Mouse (Mus musculus): Measurements from ENCODE around the gene Mfn2. TPM values are rescaled to one million over a fixed set of nuclear protein-coding genes. Genes with fewer than 3 reads are reported as not detected.

The Mfn2 gene
- polyA plus RNA-seq, 1 experiment from 2014 or later: 107 TPM

DNA sequence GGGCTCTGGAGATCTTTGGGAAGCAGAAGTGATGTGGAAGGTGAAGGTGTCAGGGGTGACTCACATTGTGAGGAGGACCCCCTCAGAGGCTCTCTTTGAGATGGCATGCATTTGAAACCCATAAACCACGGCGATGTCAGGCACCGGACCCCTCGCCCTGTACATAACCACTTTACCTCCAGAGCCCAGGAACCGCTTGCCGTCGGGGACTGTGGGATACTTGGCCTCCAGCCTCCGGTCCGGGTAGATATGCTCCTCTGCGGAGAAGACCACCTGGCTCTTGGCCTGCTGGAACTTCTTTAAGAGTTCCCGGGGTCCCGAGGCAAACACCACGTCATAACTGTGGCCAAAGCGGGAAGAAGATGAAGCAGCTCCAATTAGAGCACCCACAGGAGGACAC is 26.4 kb upstream of the Mfn2 start:
- Histone ChIP-seq H3K4me1 (ENCODE audit: control insufficient read depth in 2 of 2, insufficient read depth in 2 of 2, low read length in 2 of 2) (peaks cover 16 to 25% of the 10 kb centered on the region in 2 experiments; a peak in 3 of 4 replicates), H3K4me3 (ENCODE audit: control insufficient read depth in 1 of 2, insufficient read depth in 1 of 2, low read depth in 1 of 2, low read length in 2 of 2) (no peak overlapping the region), H3K27ac (replicated peaks in 1 of 2; ENCODE audit: control insufficient read depth in 1 of 2, insufficient read depth in 1 of 2, low read depth in 2 of 2, low read length in 2 of 2) (no peak overlapping the region), H3K9me3 (ENCODE audit: control insufficient read depth, low read length) (no peaks in the 10 kb centered on the region), H3K9ac (ENCODE audit: low read length) (no peak overlapping the region), H3K4me2 (ENCODE audit: low read length) (no peak overlapping the region), H3K27me3 (ENCODE audit: control insufficient read depth, insufficient read depth, low read length) (no peaks in the 10 kb centered on the region), H3K36me3 (ENCODE audit: control insufficient read depth, insufficient read depth, low read length) (peaks cover 55% of the 10 kb centered on the region)
- WGBS: 94% methylated on average over 14 of the region's 14 CpGs
- ATAC-seq (ENCODE audit: insufficient number of reproducible peaks, insufficient read depth, low FRiP score, low read depth): no peak

GRCm38 (mm10) chr4:147928540-147928939 is 24.0 kb upstream of the Mfn2 start:
- no peaks in the 10 kb centered on the region for H3K27me3 ChIP-seq (ENCODE audit: control insufficient read depth, insufficient read depth, low read length)
- H3K9me3 ChIP-seq (ENCODE audit: control insufficient read depth, low read length): no peaks in the 10 kb centered on the region
- H3K9ac ChIP-seq (ENCODE audit: low read length): no peak overlapping the region
- H3K4me2 ChIP-seq (ENCODE audit: low read length): no peak overlapping the region
- H3K4me1 ChIP-seq (ENCODE audit: control insufficient read depth in 2 of 2, insufficient read depth in 2 of 2, low read length in 2 of 2): peaks cover 4 to 10% of the 10 kb centered on the region in 2 experiments; a peak in 3 of 4 replicates
- H3K27ac ChIP-seq (replicated peaks in 1 of 2; ENCODE audit: control insufficient read depth in 1 of 2, insufficient read depth in 1 of 2, low read depth in 2 of 2, low read length in 2 of 2): no peak overlapping the region
- 81% methylated on average over 7 of the region's 7 CpGs for WGBS
- peaks cover 74% of the 10 kb centered on the region for H3K36me3 ChIP-seq (ENCODE audit: control insufficient read depth, insufficient read depth, low read length)
- H3K4me3 ChIP-seq (ENCODE audit: control insufficient read depth in 1 of 2, insufficient read depth in 1 of 2, low read depth in 1 of 2, low read length in 2 of 2): no peak overlapping the region
- no peak for ATAC-seq (ENCODE audit: insufficient number of reproducible peaks, insufficient read depth, low FRiP score, low read depth)

GRCm38 (mm10) chr4:147928136-147928535 is 23.6 kb upstream of the Mfn2 start:
- ATAC-seq (ENCODE audit: insufficient number of reproducible peaks, insufficient read depth, low FRiP score, low read depth): no peak
- H3K27me3 ChIP-seq (ENCODE audit: control insufficient read depth, insufficient read depth, low read length): no peaks in the 10 kb centered on the region
- no peak overlapping the region for H3K4me3 ChIP-seq (ENCODE audit: control insufficient read depth in 1 of 2, insufficient read depth in 1 of 2, low read depth in 1 of 2, low read length in 2 of 2)
- H3K9me3 ChIP-seq (ENCODE audit: control insufficient read depth, low read length): no peaks in the 10 kb centered on the region
- no peak overlapping the region for H3K27ac ChIP-seq (replicated peaks in 1 of 2; ENCODE audit: control insufficient read depth in 1 of 2, insufficient read depth in 1 of 2, low read depth in 2 of 2, low read length in 2 of 2)
- WGBS: 34% methylated on average over 9 of the region's 9 CpGs
- H3K9ac ChIP-seq (ENCODE audit: low read length): no peak overlapping the region
- H3K4me2 ChIP-seq (ENCODE audit: low read length): no peak overlapping the region
- peaks cover 2 to 6% of the 10 kb centered on the region in 2 experiments; a peak in 3 of 4 replicates for H3K4me1 ChIP-seq (ENCODE audit: control insufficient read depth in 2 of 2, insufficient read depth in 2 of 2, low read length in 2 of 2)
- H3K36me3 ChIP-seq (ENCODE audit: control insufficient read depth, insufficient read depth, low read length): peaks cover 78% of the 10 kb centered on the region

- H3K4me1 ChIP-seq (ENCODE audit: control insufficient read depth in 2 of 2, insufficient read depth in 2 of 2, low read length in 2 of 2): peaks cover 0 to 6% of the 10 kb centered on the region in 2 experiments; a peak in 1 of 4 replicates
- no peaks in the 10 kb centered on the region for H3K9me3 ChIP-seq (ENCODE audit: control insufficient read depth, low read length)
- no peak overlapping the region for H3K9ac ChIP-seq (ENCODE audit: low read length)
- no peak overlapping the region for H3K4me3 ChIP-seq (ENCODE audit: control insufficient read depth in 1 of 2, insufficient read depth in 1 of 2, low read depth in 1 of 2, low read length in 2 of 2)
- no peak overlapping the region for H3K27ac ChIP-seq (replicated peaks in 1 of 2; ENCODE audit: control insufficient read depth in 1 of 2, insufficient read depth in 1 of 2, low read depth in 2 of 2, low read length in 2 of 2)
- H3K4me2 ChIP-seq (ENCODE audit: low read length): no peak overlapping the region
- ATAC-seq (ENCODE audit: insufficient number of reproducible peaks, insufficient read depth, low FRiP score, low read depth): no peak
- WGBS: 35% methylated on average over 8 of the region's 8 CpGs
- peaks cover 83% of the 10 kb centered on the region for H3K36me3 ChIP-seq (ENCODE audit: control insufficient read depth, insufficient read depth, low read length)
- no peaks in the 10 kb centered on the region for H3K27me3 ChIP-seq (ENCODE audit: control insufficient read depth, insufficient read depth, low read length)
Measured at GRCm38 (mm10) chr4:147927705-147928104, 23.2 kb upstream of the Mfn2 start.

DNA sequence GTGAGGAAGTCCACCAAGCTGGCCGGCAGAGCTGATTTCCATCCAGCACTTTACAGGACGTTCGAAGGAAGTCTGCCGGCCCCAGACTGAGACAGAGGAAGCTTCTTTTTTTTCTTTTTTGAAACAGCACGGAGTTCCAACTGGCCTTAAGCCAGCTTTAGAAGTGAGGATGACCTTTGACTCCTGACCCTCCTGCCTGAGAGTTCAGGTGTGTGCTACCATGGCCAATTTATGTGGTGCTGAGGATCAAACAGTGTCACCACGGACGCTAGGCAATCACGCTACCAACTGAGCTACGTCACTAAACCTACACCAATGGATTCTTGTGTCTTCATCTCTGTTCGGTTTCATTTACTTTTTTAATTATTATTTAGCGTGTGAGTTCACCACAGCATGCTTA is 17.8 kb upstream of the Mfn2 start:
- Histone ChIP-seq H3K4me2 (ENCODE audit: low read length) (no peak overlapping the region), H3K27me3 (ENCODE audit: control insufficient read depth, insufficient read depth, low read length) (no peaks in the 10 kb centered on the region), H3K4me3 (ENCODE audit: control insufficient read depth in 1 of 2, insufficient read depth in 1 of 2, low read depth in 1 of 2, low read length in 2 of 2) (no peak overlapping the region), H3K4me1 (ENCODE audit: control insufficient read depth in 2 of 2, insufficient read depth in 2 of 2, low read length in 2 of 2) (no peaks in the 10 kb centered on the region), H3K27ac (replicated peaks in 1 of 2; ENCODE audit: control insufficient read depth in 1 of 2, insufficient read depth in 1 of 2, low read depth in 2 of 2, low read length in 2 of 2) (no peak overlapping the region), H3K36me3 (ENCODE audit: control insufficient read depth, insufficient read depth, low read length) (peaks cover 80% of the 10 kb centered on the region), H3K9ac (ENCODE audit: low read length) (no peak overlapping the region), H3K9me3 (ENCODE audit: control insufficient read depth, low read length) (no peaks in the 10 kb centered on the region)
- 73% methylated on average over 11 of the region's 11 CpGs for WGBS
- ATAC-seq (ENCODE audit: insufficient number of reproducible peaks, insufficient read depth, low FRiP score, low read depth): no peak

DNA sequence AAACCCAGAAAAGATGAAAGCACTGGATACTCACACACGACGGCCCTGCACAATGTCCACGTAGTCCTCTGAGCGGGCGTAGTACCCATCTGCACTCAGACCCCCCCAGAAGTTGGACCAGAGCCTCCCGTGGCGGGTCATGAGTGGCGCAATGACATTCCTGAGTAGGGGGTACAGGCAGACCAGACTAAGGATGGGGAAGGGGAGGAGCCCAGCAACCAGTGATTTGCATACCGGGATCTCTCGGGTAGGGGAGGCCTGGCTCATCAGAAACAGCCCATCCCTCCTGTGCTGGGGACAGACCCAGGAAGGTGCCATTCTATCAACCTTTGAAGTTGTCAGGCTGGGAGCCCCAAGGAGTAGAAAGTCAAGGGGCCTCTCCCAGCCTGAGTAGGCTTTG is 16.5 kb upstream of the Mfn2 start:
- Histone ChIP-seq H3K4me1 (ENCODE audit: control insufficient read depth in 2 of 2, insufficient read depth in 2 of 2, low read length in 2 of 2) (no peaks in the 10 kb centered on the region), H3K4me2 (ENCODE audit: low read length) (no peak overlapping the region), H3K9ac (ENCODE audit: low read length) (no peak overlapping the region), H3K9me3 (ENCODE audit: control insufficient read depth, low read length) (no peaks in the 10 kb centered on the region), H3K27ac (replicated peaks in 1 of 2; ENCODE audit: control insufficient read depth in 1 of 2, insufficient read depth in 1 of 2, low read depth in 2 of 2, low read length in 2 of 2) (no peak overlapping the region), H3K27me3 (ENCODE audit: control insufficient read depth, insufficient read depth, low read length) (no peaks in the 10 kb centered on the region), H3K4me3 (ENCODE audit: control insufficient read depth in 1 of 2, insufficient read depth in 1 of 2, low read depth in 1 of 2, low read length in 2 of 2) (no peak overlapping the region), H3K36me3 (ENCODE audit: control insufficient read depth, insufficient read depth, low read length) (peaks cover 79% of the 10 kb centered on the region)
- WGBS: 46% methylated on average over 10 of the region's 10 CpGs
- ATAC-seq (ENCODE audit: insufficient number of reproducible peaks, insufficient read depth, low FRiP score, low read depth): no peak

DNA sequence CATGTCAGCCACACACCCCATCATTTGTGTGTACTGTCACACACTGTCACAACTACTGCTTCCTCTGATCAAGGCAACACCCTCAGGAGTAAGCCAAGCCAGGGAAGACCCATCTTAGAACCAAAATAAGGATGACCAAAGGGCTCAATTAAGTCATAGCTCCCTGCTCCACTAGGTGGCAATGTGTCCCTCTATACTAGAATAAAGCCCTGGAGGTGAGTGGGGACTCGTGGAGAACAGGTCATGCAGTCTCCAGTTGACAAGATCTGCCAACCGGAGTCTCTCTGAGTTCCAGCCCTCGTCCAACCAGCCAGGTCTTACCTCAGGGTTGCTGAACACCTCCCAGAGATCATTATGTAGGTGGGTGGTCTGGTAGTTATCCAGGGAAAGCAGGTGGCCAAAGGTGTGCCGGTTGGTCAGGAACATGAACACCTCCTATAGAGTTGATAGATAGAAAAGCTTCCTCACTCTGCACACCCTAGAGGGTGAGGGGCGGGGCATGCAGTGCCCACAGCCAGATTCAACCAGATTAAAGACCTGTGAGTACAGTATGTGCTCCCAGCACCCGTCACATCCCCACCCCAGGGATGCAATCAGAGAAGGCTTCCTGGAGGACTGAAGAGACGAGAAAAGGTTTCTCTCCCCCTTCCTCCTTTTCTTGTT is 14.1 kb upstream of the Mfn2 start:
- no peak overlapping the region for H3K27ac ChIP-seq (replicated peaks in 1 of 2; ENCODE audit: control insufficient read depth in 1 of 2, insufficient read depth in 1 of 2, low read depth in 2 of 2, low read length in 2 of 2)
- H3K9me3 ChIP-seq (ENCODE audit: control insufficient read depth, low read length): no peaks in the 10 kb centered on the region
- no peaks in the 10 kb centered on the region for H3K4me1 ChIP-seq (ENCODE audit: control insufficient read depth in 2 of 2, insufficient read depth in 2 of 2, low read length in 2 of 2)
- WGBS: 57% methylated on average over 7 of the region's 7 CpGs
- no peaks in the 10 kb centered on the region for H3K27me3 ChIP-seq (ENCODE audit: control insufficient read depth, insufficient read depth, low read length)
- ATAC-seq (ENCODE audit: insufficient number of reproducible peaks, insufficient read depth, low FRiP score, low read depth): peak; percentile 15; the same call in 1 of the 2 replicates
- H3K9ac ChIP-seq (ENCODE audit: low read length): no peak overlapping the region
- no peak overlapping the region for H3K4me2 ChIP-seq (ENCODE audit: low read length)
- no peak overlapping the region for H3K4me3 ChIP-seq (ENCODE audit: control insufficient read depth in 1 of 2, insufficient read depth in 1 of 2, low read depth in 1 of 2, low read length in 2 of 2)
- peaks cover 81% of the 10 kb centered on the region for H3K36me3 ChIP-seq (ENCODE audit: control insufficient read depth, insufficient read depth, low read length)

DNA sequence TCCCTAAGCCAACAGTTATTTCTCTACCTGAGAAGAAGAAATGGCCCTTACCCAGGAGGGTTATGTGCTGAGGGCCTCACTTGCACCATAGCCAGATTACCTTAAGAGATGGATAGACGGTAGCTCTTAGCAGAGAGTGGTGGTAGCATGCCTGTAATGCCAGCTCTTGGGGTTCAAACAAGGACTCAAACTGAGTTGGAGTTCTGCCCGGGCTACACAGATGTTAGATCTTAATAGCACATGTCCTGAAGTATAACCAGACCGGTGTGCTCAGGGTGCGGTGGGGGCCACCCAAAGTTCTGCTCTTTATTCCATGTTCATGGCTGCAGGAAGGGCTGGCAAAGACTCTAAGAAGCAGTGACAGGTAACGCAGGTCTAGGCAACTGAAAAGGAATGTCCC is 5.0 kb upstream of the Mfn2 start:
- Histone ChIP-seq H3K27me3 (ENCODE audit: control insufficient read depth, insufficient read depth, low read length) (no peaks in the 10 kb centered on the region), H3K9me3 (ENCODE audit: control insufficient read depth, low read length) (no peaks in the 10 kb centered on the region), H3K4me1 (ENCODE audit: control insufficient read depth in 2 of 2, insufficient read depth in 2 of 2, low read length in 2 of 2) (peaks cover 3% of the 10 kb centered on the region in 2 experiments; a peak in 3 of 4 replicates), H3K9ac (ENCODE audit: low read length) (no peak overlapping the region), H3K4me2 (ENCODE audit: low read length) (no peak overlapping the region), H3K27ac (replicated peaks in 1 of 2; ENCODE audit: control insufficient read depth in 1 of 2, insufficient read depth in 1 of 2, low read depth in 2 of 2, low read length in 2 of 2) (no peak overlapping the region), H3K36me3 (ENCODE audit: control insufficient read depth, insufficient read depth, low read length) (peaks cover 52% of the 10 kb centered on the region), H3K4me3 (ENCODE audit: control insufficient read depth in 1 of 2, insufficient read depth in 1 of 2, low read depth in 1 of 2, low read length in 2 of 2) (no peak overlapping the region)
- no peak for ATAC-seq (ENCODE audit: insufficient number of reproducible peaks, insufficient read depth, low FRiP score, low read depth)
- 82% methylated on average over 5 of the region's 5 CpGs for WGBS

All from heart, embryonic 14.5 days (tissue).